Mouse (Mus musculus) spleen, adult 18-20 months (tissue): Measurements from ENCODE around the gene Gm49318.

ENCODE experiments used
- DNase-seq, 2 experiments: peaks; one replicate each; pipeline ENCODE4 v3.0.0; 2022; ENCODE audit warnings: mixed read lengths in 2 of 2

Gene Gm49318

DNA sequence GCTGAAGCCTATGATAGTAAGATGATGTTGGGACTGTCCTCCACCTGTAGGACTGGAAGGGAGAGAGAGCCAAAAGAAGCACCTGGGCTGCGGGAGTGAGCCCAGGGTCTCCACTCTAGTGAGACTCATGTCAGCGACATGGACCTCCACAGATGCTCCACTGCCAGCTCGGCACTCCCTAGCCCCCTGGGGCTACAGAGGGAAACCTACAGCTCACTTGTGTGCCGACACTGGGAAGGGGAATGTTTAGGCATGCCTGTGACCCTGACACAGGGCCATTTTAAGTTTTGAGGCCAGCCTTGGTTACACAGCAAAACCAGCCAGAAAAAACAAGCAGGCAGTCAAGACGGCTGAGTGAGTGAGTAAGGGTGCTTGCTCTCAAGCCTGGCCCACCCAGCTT, 3.9 kb downstream of the Gm49318 start:
- no peak for DNase-seq

DNA sequence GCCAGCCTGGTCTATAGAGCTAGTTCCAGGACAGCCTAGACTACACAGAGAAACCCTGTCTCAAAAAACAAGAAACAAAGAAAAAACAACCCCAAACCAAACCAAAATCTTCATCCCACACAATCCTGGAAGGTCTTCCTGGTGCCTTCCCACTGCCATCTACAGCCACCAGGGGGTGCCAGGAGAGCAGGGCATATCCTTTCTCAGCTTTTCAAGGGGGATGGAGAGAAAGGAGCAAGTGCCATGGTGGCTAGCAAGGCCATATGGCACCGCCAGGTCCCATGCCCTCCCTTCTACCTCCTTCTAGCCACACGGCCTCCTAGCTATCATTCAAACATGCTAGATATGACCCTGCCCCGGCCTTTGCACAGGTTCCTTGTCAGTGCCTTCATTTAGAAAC, 4.6 kb downstream of the Gm49318 start:
- peak; percentile 46 to 69 for DNase-seq

- no peak for DNase-seq
Measured at GRCm38 (mm10) chr9:22065642-22066041, 5.4 kb downstream of the Gm49318 start.

GRCm38 (mm10) chr9:22064341-22064740, 6.7 kb downstream of the Gm49318 start:
- DNase-seq, result no peak

GRCm38 (mm10) chr9:22061339-22061738, 9.7 kb downstream of the Gm49318 start:
- no peak for DNase-seq

- no peak for DNase-seq
Measured at GRCm38 (mm10) chr9:22058011-22058424, 13.0 kb downstream of the Gm49318 start.

GRCm38 (mm10) chr9:22057031-22057517, 14.0 kb downstream of the Gm49318 start:
- DNase-seq, result no peak

DNA sequence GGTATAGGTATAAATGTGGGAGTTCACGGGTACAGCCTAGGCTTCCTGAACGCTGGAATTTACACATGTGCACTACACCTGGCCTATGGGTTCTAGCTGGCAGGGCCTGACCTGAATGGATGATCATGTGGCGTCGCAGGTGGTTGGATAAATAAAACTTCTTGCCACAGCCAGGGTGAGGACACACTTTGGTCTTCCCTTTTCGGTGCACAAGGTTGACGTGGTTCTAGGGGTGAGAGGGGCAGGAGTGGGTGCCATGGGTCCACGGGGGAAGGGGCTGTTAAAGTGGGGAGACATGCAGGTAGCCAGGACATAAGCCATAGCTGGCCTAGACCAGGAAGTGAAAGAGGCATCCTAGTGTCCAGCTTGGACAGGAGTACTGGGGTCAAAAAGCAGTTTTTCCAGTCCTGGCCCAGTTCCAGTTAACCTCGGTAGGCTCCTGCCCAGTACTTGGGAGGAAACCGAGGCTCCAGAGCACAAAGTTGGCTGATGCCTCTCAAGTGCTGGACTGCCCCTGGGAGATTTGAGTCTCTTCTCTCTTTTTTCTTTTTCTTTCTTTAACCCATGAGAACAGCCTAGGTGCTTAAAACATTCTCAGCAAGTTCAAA, 14.7 kb downstream of the Gm49318 start:
- no peak for DNase-seq

DNA sequence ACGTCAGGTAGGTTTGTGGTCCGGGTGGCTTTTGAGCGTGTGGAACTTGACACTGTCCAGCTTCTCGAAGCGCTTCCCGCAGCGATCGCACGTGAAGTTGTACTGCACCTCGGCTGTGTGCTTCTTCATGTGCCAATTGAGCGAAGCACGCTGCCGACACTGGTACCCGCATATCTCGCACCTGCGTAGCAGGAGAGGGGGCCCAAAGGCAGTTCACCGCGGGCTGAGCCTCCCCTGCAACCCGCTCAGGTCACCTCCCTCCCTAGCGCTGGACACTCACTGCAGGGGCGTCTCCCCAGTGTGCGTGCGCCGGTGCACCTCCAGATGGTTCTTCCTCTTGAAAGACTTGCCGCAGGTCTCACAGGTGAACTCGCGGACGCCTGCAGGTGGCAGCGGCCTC, 15.3 kb downstream of the Gm49318 start:
- no peak for DNase-seq

DNA sequence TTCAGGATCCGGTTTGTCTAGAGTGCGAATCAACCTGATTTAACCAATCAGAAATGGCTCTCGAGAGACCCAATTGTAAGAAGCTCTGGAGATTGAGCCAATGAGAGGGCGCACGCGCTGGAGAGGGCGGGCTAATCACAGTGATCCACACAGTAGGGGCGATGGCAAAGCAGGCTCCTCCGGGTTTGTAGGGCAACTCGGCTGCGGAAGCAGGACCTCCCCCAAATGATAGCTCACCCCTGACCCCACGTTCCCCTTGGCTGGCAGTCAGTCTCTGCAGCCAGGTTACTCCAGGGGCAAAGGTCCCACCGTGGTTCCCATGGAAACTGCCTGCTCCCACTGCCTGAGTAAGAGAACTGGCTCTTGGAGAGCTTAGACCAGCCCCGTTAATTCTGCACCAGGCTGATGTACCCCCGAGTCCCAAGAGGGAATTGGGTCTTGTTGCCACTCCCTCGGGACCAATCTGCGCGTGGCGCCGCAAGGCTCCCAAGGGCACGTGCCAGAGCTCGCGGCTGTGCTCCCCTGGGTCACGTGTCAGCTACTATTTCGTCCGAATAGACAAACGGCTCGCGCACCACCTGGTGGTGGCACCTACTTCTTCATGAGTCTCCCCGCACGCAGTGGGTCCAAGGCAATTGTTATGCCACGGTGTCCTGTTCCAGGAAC, 16.5 kb downstream of the Gm49318 start:
- peak; percentile 69 to 75 for DNase-seq

GRCm38 (mm10) chr9:22053657-22054056, 17.4 kb downstream of the Gm49318 start:
- DNase-seq, result no peak

GRCm38 (mm10) chr9:22051958-22052254, 19.2 kb downstream of the Gm49318 start, which contains the start of gene Elavl3:
Gene Elavl3 (minus strand): TSS chr9:22052023.
- no peak for DNase-seq

DNA sequence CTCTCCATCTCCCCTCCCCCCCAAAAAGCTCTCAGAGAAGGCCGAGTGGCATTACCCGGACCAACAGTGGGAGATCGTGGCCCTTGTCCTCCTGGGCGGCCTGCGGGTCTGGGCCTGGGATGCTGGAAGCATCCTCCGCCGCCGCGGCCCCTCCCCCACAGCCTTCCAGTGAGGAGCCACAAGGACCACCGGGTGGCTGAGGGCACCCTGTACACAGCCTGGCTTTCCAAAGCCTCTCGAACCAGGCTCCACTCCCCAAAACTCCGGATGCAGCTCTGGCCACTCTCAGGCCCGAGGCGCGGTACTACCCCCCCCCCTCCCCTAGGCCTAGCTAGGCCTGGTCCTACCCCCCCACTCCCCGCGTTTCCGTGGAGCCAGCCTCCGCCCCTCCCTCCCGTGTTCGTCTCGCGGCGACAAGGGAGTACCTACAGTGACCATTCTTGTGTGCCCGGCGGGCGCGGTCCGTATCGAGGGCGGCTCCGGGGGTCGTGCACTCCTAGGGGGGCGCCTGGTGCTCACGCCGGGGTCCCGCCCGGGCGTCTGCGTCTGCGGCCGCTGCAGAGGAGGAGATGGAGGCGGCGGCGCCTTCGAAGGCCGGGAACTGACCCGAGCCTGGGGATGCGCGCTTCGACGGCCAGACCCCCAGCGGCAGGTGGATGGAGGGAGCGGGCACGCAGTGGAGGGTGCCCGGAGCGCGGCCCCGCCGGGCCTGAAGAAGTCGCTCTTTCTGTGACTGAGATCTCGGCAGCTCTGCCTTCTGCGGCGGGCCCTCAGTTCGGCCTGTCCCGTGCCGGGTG, 19.7 kb downstream of the Gm49318 start:
- no peak for DNase-seq

GRCm38 (mm10) chr9:22050351-22050889, 20.6 kb downstream of the Gm49318 start:
- peak in 1 of 2 experiments; percentile 28 for DNase-seq

GRCm38 (mm10) chr9:22049721-22050270, 21.3 kb downstream of the Gm49318 start:
- DNase-seq, result no peak

GRCm38 (mm10) chr9:22049315-22049714, 21.7 kb downstream of the Gm49318 start:
- DNase-seq, result no peak

DNA sequence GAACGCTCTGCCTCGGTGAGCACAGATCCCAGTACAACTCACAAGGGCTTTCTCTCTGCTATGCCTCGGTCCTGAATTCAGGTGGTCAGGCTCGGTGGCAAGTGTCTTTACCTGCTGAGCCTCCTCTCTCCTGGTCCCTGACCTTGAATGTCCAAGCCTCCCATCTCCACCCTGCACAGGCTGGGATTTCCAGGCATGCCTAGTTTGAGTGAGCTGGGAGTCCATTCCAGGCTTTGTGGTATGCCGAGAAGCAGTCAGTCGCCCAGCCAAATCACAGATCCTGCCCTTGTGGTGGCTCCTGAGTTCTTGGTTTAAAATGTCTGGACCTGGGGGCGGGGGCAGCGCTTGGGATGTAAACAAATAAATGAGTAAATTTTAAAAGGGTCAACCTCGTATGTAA, 23.7 kb downstream of the Gm49318 start:
- no peak for DNase-seq

- DNase-seq, result no peak
Measured at GRCm38 (mm10) chr9:22041832-22042231, 29.2 kb downstream of the Gm49318 start.

DNA sequence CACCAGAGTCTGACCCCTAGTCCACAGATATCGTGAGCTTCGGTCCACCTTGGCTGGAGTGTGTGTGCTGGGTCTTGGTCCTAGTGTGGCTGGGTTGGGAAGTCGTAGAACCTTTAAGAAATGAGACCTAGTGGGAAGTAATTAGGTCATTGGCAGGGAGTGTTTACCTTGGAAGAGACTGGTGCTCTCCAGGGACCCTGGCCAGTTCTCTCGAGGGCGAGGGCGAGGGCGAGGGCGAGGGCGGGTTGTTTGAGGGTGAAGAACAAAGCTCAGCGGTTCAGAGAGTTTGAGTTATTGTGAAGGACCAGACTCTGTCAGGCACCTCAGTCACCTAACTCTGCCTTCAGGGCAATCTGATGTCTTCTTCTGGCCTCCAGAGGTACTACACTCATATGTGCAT, 33.2 kb downstream of the Gm49318 start:
- DNase-seq, result no peak

DNA sequence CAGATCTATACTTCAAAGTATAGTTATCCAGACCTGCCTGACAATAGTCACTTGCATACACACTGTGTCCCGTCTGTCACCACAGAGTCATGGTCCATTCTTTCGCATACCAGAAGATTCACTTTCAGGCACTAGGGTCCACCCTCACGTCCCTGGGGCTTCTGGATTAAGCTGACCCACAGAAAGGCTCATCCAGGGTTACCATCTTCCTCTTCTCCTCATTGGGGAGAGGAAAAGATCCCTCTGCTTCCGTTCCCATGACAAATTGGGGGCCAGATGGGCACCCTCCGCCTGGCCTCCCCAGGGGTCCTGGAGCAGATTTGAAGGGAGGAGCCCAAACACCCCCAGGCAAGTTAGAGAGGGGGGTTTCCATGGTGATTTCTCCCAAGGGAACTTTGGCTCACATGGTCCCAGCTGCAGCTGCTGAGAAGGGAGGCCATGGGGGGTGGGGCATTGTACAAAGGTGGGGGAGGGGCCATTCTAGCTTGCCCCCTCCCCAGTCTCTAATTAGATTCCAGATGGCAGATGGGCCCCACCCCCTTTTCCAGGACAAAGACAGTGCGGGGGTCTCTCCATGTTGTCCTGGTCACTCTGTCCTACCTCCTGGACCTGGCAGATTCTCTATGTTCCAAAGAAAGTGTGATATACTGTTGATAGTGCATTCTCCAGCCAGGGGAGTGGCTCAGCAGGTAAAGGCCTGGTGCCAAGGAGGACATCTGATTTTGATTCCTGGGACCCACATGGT, 35.6 kb downstream of the Gm49318 start:
- DNase-seq, result no peak

DNA sequence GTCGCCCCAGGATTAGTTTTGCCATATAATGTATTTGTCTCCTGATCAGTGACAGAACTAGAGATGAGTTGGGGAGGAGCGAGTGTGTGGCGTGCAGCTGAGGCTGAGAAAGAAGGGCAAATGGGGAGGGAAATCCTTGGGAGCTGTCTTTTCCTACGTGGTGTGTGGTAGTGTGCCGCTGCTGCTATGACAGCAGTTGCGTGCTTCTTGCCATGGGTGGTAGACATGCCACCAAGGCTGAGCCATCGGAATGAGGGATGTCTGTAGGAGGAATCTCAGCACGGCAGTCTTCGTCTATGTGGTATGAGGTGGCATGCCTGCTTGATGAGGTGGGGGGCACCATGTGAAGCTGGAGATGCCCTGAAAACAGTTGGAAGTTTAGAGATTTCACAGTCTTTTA, 40.7 kb downstream of the Gm49318 start:
- no peak for DNase-seq

DNA sequence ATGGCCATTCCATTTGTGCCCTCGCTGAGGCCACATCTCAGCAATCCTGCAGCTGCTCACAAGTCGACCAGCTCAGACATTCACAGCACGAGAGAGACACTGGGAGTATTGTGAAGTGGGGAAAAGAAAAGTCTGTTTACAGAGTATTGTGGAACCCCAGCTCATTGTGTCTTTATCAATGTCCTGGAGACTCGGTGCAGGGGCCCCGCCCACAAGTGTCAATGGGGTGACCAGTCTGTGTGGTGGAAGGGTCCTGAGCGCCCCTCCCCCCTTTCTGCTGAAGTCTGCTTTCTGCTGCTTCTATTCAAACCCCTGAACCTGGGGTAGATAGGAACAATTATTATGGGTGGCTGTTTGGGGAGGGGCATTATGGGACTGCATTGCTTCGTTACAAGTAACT, 42.6 kb downstream of the Gm49318 start:
- no peak for DNase-seq

GRCm38 (mm10) chr9:22024592-22024991, 46.5 kb downstream of the Gm49318 start:
- no peak for DNase-seq
